Mouse (Mus musculus) heart, postnatal 25 days (tissue): ENCODE results near the gene Tnnt1. TPM values are rescaled to one million over a fixed set of nuclear protein-coding genes. Genes with fewer than 3 reads are reported as not detected.

Experiments used
- DNase-seq: peaks from one replicate; pipeline ENCODE4 v3.0.0; 2022; ENCODE audit warnings: low spot score
- intact Hi-C: fragments of 180-260 bp; cut with DNase I; formaldehyde crosslinking; loops from one replicate; pipeline ENCODE4 v1.15.1; 2025
- total RNA-seq, 2 experiments: library from RNA; stranded (reverse); gene quantifications; 2 replicates each; pipeline ENCODE4 v1.2.3; 2021

Tnnt1 gene
- total RNA-seq, 2 experiments from 2014 or later: 26.1 to 30.7 TPM

DNA sequence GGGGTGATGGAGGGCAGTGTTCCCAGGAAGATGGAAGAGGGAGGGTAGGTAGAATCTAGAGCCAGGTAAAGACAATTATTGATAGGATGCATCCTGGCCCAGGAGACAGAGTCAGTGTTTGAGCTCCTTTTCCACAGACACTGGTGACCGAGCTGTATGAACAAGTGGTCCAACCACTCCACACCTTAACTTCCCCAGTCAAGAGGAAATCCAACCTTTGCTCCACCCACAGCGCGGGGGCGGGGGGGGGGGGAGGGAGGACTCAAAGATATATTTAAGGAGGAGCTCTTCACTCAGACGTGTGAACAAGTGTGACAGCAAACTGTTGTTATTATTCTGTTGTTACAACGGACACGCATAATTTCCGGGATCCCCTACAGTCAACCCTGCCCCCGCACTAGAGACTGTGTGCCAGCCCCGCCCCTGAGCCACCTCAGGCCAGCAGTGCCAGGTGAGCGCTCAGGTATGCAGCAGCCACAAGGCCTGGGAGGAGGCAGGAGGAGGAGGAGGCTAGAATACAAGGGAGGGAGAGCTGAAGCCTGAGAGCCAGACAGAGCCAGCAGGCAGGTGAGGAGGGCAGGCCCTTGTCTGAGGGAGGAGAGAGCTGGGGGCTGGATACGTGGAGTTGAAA is 51.9 kb downstream of the Tnnt1 start:
- intact Hi-C loops: no loop called here
- no peak for DNase-seq

DNA sequence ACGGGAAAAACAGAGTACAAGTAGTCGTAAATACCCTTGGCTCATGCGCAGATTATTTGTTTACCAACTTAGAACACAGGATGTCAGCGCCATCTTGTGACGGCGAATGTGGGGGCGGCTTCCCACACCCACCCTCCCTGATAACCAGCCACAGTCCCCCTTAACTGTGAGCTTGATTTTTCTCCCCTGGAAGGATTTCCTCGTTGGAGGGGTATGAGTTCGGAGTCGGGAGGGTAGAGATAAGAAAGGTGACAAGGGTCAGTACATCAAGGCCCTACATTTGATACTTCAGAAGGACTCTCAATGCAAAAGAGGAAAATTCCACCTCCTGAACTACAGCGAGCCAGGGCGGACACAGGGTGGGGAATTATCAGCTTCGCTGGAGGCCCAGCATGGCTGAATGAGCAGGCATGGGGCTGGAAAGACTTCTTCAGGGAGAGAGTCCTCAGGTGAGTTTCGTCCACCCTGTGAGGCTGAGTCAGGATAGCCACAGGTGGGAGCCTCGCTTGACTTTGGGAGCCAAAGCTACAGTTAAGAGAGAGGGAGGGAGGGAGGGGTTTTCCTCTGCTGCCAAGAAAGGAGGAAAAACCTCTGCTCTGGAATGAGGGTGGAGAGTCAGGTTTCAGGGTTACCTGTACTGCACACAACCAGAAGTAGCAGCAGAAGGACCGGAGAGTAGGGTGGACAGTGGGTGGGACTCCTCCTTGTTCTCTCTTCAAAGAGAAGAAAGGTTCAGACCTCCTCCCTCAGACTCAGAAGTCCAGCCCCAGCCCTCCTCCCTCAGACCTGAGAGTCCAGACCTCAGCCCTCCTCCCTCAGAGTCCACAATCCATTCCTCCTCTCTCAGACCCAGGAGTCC is 55.4 kb downstream of the Tnnt1 start, which contains the start of gene Eps8l1:
TSS of gene Eps8l1 (plus strand) at position 99 of the 859 bp plus-strand sequence.
- intact Hi-C loops: no loop called here
- DNase-seq: no peak

Other genes with a start within 250 kb of the Tnnt1 start
- gene Ncr1, start 178.7 kb downstream of the Tnnt1 start, total RNA-seq: not detected
- gene Gp6, start 118.6 kb downstream of the Tnnt1 start, total RNA-seq: under 1 TPM; 0.16 to 0.34 TPM
- gene Rdh13, start 70.7 kb downstream of the Tnnt1 start, total RNA-seq: 10 to 100 TPM; 31.4 to 35.8 TPM
- 1 to 10 TPM; 2.3 to 3.6 TPM for gene Eps8l1, start 55.7 kb downstream of the Tnnt1 start, total RNA-seq
- 10 to 100 TPM; 54.7 to 61.2 TPM for gene Ppp1r12c, start 14.7 kb downstream of the Tnnt1 start, total RNA-seq
- gene Tnni3, start 7.8 kb upstream of the Tnnt1 start, total RNA-seq: over 10,000 TPM in 1 of 2 experiments, 1,000 to 10,000 TPM in 1; 9,719 to 10,316 TPM
- gene Dnaaf3, start 16.1 kb upstream of the Tnnt1 start, total RNA-seq: 1 to 10 TPM; 2.6 to 3.2 TPM
- gene Syt5, start 31.2 kb upstream of the Tnnt1 start, total RNA-seq: 1 to 10 TPM in 1 of 2 experiments, under 1 TPM in 1; 0.94 to 1.1 TPM
- not detected for gene Ptprh, start 87.7 kb upstream of the Tnnt1 start, total RNA-seq
- gene Tmem86b, start 115.0 kb upstream of the Tnnt1 start, total RNA-seq: 1 to 10 TPM; 4.9 to 6.4 TPM
- gene Ppp6r1, start 142.6 kb upstream of the Tnnt1 start, total RNA-seq: 10 to 100 TPM; 74.9 to 76.3 TPM
- gene Hspbp1, start 168.7 kb upstream of the Tnnt1 start, total RNA-seq: 10 to 100 TPM; 32.1 to 33.3 TPM
- 1 to 10 TPM; 1.1 to 1.3 TPM for gene Brsk1, start 174.2 kb upstream of the Tnnt1 start, total RNA-seq
- gene Tmem150b, start 208.9 kb upstream of the Tnnt1 start, total RNA-seq: under 1 TPM; 0.22 to 0.23 TPM
- gene Kmt5c, start 223.7 kb upstream of the Tnnt1 start, total RNA-seq: 10 to 100 TPM; 16.4 to 20.7 TPM
- gene Cox6b2, start 236.7 kb upstream of the Tnnt1 start, total RNA-seq: 1 to 10 TPM; 1.5 to 1.7 TPM